Mouse (Mus musculus): ENCODE measurements around the gene Gadd45a. TPM values are rescaled to one million over a fixed set of nuclear protein-coding genes. Genes with fewer than 3 reads are reported as not detected.

The Gadd45a gene
- total RNA-seq, 1 experiment from 2014 or later, result 64.2 TPM

DNA sequence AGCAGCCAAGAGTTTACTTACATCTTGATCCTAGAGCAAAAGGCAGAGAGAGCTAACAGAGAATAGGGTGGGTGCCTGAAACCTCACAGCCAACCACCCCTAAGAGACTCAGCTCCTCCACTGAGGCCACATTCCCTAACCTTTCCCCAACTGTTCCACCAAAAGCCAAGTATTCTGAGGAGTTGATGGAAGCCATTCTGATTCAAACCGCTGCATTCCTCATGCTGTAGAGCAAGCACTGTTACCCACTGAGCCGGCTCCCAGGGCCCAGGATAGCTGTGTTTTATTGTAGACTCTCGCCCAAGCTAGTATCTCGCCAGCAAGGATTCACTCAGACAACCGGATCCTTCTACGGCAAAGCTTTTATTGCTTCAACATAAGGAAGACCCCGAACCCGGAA is 42.3 kb downstream of the Gadd45a start:
- no peak for ATAC-seq (replicated peaks; ENCODE audit: insufficient number of reproducible peaks, low FRiP score, low TSS enrichment, poor library complexity, severe bottlenecking)

DNA sequence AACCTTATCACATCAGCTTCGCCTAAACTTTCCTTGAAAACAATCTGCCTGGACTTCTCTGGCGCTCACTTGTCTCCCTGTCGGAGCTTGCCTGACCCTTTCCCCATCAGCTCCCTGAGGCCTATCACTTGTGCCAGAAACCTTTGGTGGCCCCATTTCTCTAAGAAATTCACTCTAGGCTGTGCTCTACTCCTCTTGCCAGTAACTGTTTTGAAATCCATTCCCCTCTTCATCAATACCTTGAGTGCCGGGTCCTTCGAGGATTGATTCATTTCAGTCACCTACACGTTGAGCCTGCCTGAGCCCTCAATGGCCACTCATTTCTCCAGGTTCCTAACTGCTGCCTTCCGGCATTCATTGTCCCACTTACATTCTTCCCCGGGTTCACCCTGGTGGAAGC is 44.5 kb downstream of the Gadd45a start:
- no peak for ATAC-seq (replicated peaks; ENCODE audit: insufficient number of reproducible peaks, low FRiP score, low TSS enrichment, poor library complexity, severe bottlenecking)

DNA sequence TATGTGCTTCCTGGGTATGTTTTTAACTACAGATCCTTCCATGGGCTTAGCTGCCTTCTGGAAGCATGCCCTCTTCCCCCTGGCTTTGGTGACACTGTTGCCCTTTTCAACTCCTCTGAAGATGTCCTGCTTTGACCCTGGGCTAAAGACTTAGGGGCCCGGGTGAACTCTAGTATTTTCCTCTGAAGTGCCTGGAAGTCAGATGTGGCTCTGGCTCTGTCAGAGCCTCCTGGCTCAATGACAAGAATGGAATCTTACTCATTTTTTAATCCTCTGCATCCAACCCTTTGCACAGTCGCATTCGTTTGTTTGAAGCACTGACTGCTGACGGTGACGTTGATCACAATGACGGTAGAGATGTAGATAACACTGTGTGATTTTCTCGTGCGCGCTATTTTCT is 45.0 kb downstream of the Gadd45a start:
- no peak for ATAC-seq (replicated peaks; ENCODE audit: insufficient number of reproducible peaks, low FRiP score, low TSS enrichment, poor library complexity, severe bottlenecking)

DNA sequence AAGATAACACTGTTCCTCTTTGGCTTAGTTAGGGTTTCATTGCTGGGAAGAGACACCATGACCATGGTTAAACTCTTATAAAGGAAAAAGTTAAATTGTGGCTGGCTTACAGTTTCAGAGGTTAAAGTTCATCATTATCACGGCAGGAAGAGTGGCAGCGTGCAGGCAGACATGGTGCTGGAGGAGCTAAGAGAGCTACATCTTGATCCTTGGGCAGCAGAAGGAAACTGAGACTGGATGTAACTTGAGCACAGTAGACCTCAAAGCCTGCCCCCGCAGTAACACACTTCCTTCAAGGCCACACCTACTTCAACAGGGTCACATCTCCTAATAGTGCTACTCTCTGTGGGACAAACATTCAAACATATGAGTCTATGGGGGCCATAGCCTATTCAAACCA is 47.7 kb downstream of the Gadd45a start:
- ATAC-seq (replicated peaks; ENCODE audit: insufficient number of reproducible peaks, low FRiP score, low TSS enrichment, poor library complexity, severe bottlenecking), result no peak

DNA sequence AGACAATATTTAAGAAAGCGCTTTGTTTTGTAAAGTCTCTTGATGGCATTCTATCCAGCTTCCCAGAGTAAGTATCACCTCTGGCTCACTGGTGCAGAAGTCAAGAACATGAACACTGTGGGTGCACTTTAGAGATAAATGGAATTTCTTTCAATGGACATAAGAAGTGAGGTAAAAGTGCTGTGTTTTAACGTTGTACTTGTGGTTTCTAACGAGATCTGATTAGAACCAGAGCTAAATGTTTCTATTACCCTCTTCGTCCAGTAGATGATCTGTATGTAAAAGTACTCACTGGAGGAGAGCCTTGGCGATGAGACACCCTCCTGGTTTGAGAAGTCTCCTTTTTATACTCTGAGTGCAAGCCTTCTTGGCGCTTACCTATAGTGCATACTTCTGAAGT is 48.2 kb downstream of the Gadd45a start:
- ATAC-seq (replicated peaks; ENCODE audit: insufficient number of reproducible peaks, low FRiP score, low TSS enrichment, poor library complexity, severe bottlenecking), result no peak

DNA sequence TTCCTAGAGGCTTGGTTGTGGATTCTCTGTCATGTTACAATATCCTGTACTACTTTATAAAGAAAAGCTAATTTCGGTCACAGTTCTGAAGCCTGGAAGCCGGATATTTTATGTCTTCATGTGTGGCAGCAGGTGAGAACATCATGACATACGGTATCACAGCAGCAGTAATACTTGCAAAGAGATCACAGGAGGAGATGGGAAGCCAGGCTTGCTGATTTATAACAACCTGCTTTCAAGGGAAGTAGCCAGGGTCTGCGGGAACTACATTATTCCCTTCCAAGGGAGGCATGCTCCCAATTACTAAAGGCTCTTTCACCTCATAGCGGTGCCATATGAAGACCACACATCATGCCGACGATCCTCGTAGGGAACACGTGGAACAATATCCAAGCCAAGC is 48.9 kb downstream of the Gadd45a start:
- ATAC-seq (replicated peaks; ENCODE audit: insufficient number of reproducible peaks, low FRiP score, low TSS enrichment, poor library complexity, severe bottlenecking), result no peak

DNA sequence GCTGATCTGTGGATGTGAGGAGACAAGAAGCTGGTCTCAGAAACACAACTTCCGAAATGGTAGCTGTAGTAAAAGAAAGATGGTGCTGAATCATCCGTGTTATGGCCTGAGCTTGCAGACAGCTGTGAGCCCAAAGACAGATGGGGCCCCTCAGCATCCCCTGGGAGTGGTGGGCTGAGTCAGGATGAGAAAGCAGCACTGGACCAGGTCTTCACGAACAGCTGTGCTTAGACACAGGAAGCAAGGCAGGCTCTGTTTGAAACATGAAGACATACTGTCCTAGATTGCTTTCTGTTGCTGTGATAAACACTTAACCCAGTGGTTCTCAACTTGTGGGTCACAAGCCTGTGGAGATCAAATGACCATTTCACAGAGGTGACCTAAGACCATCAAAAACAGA is 49.6 kb downstream of the Gadd45a start:
- no peak for ATAC-seq (replicated peaks; ENCODE audit: insufficient number of reproducible peaks, low FRiP score, low TSS enrichment, poor library complexity, severe bottlenecking)

DNA sequence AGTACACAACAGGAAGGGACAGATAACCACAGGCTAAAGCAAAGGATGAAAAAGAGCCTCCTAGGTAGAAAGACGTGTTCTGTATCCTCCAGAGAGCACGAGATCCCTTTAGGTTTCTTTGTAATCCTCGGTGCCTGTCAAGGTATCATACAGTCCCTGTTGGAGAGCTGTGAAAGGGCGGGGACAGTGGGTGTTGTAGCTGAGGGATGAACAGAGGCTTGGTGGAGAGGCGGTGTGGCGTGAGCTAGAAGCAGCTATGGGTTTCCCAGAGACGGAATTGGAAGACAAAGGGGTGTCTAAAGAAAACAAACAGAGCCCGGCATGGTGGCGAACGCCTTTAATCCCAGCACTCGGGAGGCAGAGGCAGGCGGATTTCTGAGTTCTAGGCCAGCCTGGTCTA is 51.2 kb downstream of the Gadd45a start:
- ATAC-seq (replicated peaks; ENCODE audit: insufficient number of reproducible peaks, low FRiP score, low TSS enrichment, poor library complexity, severe bottlenecking), result no peak

DNA sequence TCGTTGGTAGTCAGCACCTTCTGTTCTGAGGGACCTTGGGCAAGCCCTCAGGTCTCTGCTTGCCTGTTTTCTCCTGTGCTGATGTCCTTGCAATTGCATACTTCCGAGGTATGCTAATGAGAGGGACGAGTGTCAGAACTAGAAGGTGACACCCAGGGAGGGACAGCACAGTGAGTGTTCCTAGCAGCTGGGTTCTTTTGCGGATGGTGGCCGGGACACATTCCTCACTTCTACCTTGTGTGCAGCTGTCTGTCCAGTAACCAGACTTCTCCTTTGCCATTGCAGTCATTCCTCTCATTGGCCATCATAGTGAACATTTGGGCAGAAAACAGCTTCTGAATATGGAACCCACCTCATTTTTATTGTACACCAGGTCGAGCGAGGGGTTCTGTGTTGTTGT is 51.8 kb downstream of the Gadd45a start:
- ATAC-seq (replicated peaks; ENCODE audit: insufficient number of reproducible peaks, low FRiP score, low TSS enrichment, poor library complexity, severe bottlenecking), result no peak

Other genes starting within 250 kb of the Gadd45a start
- not detected in 3 replicates for gene Vmn1r39, start 226.8 kb downstream of the Gadd45a start, total RNA-seq (2017)
- gene Gng12, start 141.1 kb downstream of the Gadd45a start, total RNA-seq (2017), result 10.5 to 20.8 TPM (median 19.7 TPM) in 3 replicates
- 751 to 1,070 TPM (median 922 TPM) in 3 replicates for gene Serbp1, start 200.7 kb upstream of the Gadd45a start, total RNA-seq (2017)

All from monocyte, adult 5-6 weeks (primary cell).